ENCODE assay signal across 10 mouse cellular contexts in the genomic region with DNA sequence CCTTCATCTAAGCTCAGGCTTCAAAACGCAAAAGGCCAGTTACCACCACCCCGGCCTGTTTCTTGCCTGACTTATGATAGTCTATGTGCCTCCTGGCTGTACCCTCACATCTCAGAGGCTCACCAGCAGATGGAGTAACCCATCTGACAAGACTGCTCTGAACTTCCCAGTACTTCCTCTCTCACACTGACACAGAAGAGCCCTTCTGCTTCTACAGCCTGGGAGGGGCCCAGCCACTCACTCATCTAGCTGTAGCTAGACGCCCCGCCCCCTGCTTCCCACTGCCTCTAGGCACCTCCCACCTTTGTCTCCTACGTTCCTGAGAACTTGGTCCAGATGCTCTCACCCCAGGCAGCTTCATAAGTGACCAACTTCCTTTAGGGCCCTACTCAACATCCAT. TPM values are rescaled to one million over a fixed set of nuclear protein-coding genes. Genes with fewer than 3 reads are reported as not detected.
DNase-seq lines count a peak whose midpoint lies in the region; ATAC-seq lines count a peak whose summit lies in the region.
"Had no signal": no experiment of that assay in that cellular context is flagged by ENCODE, and none has a peak within 500 bp of the region (broad histone marks: within the 10 kb centered on the region; RNA-seq: fewer than 3 reads in every experiment).

No protein-coding gene starts in this region.

- WGBS in neural tube, embryonic 11.5 days = 27% methylated on average over 5 of the region's 5 CpGs
- WGBS in intestine, embryonic 15.5 days = 25% methylated on average over 5 of the region's 5 CpGs

- peak; percentile 42; the same call in 1 of the 2 replicates for ATAC-seq in neural tube, embryonic 11.5 days (ENCODE audit: insufficient read depth, low FRiP score, low TSS enrichment)
- ATAC-seq in intestine, embryonic 15.5 days = peak; percentile 62; the same call in 1 of the 2 replicates
- ATAC-seq in megakaryocyte-erythroid progenitor cell, adult 5-6 weeks (replicated peaks; ENCODE audit: low FRiP score, low TSS enrichment, poor library complexity, severe bottlenecking) = peak; percentile 42; the same call in 1 of the 2 replicates

- H3K9me3 ChIP-seq in neural tube, embryonic 11.5 days (ENCODE audit: control insufficient read depth, low read length) = no peaks in the 10 kb centered on the region
- no peaks in the 10 kb centered on the region for H3K9me3 ChIP-seq in intestine, embryonic 15.5 days
- H3K9me3 ChIP-seq: liver, embryonic 15.5 days had no signal

- peak; percentile 21 for DNase-seq in adrenal gland, postnatal 14 days
- no peak for DNase-seq in adrenal gland, postnatal 25 days
- DNase-seq in neural tube, embryonic 11.5 days (ENCODE audit: low spot score) = peak; percentile 52
- DNase-seq in neural tube, embryonic 10.5 days (ENCODE audit: extremely low spot score, low spot score) = no peak
- no peak for DNase-seq in gastrocnemius, postnatal 25 days
- DNase-seq in cerebellum, adult 9-11 months = no peak

- no peak overlapping the region for H3K4me2 ChIP-seq in neural tube, embryonic 11.5 days (ENCODE audit: low read depth)
- no peak overlapping the region for H3K4me2 ChIP-seq in intestine, embryonic 15.5 days (replicated peaks)
- H3K4me2 ChIP-seq: liver, embryonic 15.5 days had no signal

- no peaks in the 10 kb centered on the region for H3K36me3 ChIP-seq in neural tube, embryonic 11.5 days (ENCODE audit: control insufficient read depth, insufficient read depth, low read length)
- H3K36me3 ChIP-seq in intestine, embryonic 15.5 days = no peaks in the 10 kb centered on the region
- H3K36me3 ChIP-seq: liver, embryonic 15.5 days had no signal

- H3K4me3 ChIP-seq in neural tube, embryonic 11.5 days (ENCODE audit: low read depth, low read length) = no peak overlapping the region
- no peak overlapping the region for H3K4me3 ChIP-seq in intestine, embryonic 15.5 days (replicated peaks)
- H3K4me3 ChIP-seq: liver, embryonic 15.5 days had no signal

- H3K27me3 ChIP-seq in neural tube, embryonic 11.5 days (ENCODE audit: control insufficient read depth, insufficient read depth, low read length) = peaks cover 8% of the 10 kb centered on the region; the same call in 1 of the 2 replicates
- H3K27me3 ChIP-seq in intestine, embryonic 15.5 days (replicated peaks) = peaks cover 15% of the 10 kb centered on the region

- no peak overlapping the region for H3K27ac ChIP-seq in neural tube, embryonic 11.5 days (ENCODE audit: low read depth, low read length)
- no peak overlapping the region for H3K27ac ChIP-seq in intestine, embryonic 15.5 days
- H3K27ac ChIP-seq: liver, embryonic 15.5 days had no signal

- H3K9ac ChIP-seq in neural tube, embryonic 11.5 days (ENCODE audit: low read length) = no peak overlapping the region
- H3K9ac ChIP-seq in intestine, embryonic 15.5 days = no peak overlapping the region
- H3K9ac ChIP-seq: liver, embryonic 15.5 days had no signal

- H3K4me1 ChIP-seq in neural tube, embryonic 11.5 days (ENCODE audit: control insufficient read depth, insufficient read depth, low read length) = peaks cover 4% of the 10 kb centered on the region; the same call in 1 of the 2 replicates
- peaks cover 8% of the 10 kb centered on the region for H3K4me1 ChIP-seq in intestine, embryonic 15.5 days (replicated peaks)

RNA-seq across cellular contexts. Expression of gene Tbc1d30, which starts 45.6 kb away (rescaled TPM):
- 3.9 and 4.2 TPM in 2 replicates for total RNA-seq in adrenal gland, postnatal 14 days (2021)
- 9.6 and 11.0 TPM in 2 replicates for total RNA-seq in adrenal gland, postnatal 25 days (2021)
- 4.1 and 5.3 TPM in 2 replicates for polyA plus RNA-seq in neural tube, embryonic 11.5 days (2014; fragmentation: Nextera tagmentation; extraction: Ambion mirVana)
- polyA plus RNA-seq in intestine, embryonic 15.5 days (2015; fragmentation: Nextera tagmentation; extraction: Ambion mirVana) = 3.5 and 4.5 TPM in 2 replicates
- 0.57 TPM in 1 of 2 replicates, not detected in the other for total RNA-seq in megakaryocyte-erythroid progenitor cell, adult 5-6 weeks (2014; fragmentation: Nextera tagmentation)
- 0.57 TPM in 1 of 2 replicates, not detected in the other for total RNA-seq in megakaryocyte-erythroid progenitor cell, adult 5-6 weeks (2017)
- under 1 TPM; 0.13 to 0.38 TPM for total RNA-seq in gastrocnemius, postnatal 25 days (2021)
- polyA plus RNA-seq: C2C12 had no signal

RNA-seq across cellular contexts. Expression of gene Gns, which starts 59.4 kb away (rescaled TPM):
- 126 and 138 TPM in 2 replicates for total RNA-seq in adrenal gland, postnatal 14 days (2021)
- 194 and 195 TPM in 2 replicates for total RNA-seq in adrenal gland, postnatal 25 days (2021)
- 52.5 and 53.5 TPM in 2 replicates for polyA plus RNA-seq in neural tube, embryonic 11.5 days (2014; fragmentation: Nextera tagmentation; extraction: Ambion mirVana)
- 41.4 and 42.4 TPM in 2 replicates for polyA plus RNA-seq in intestine, embryonic 15.5 days (2015; fragmentation: Nextera tagmentation; extraction: Ambion mirVana)
- 21.9 and 33.9 TPM in 2 replicates for total RNA-seq in megakaryocyte-erythroid progenitor cell, adult 5-6 weeks (2014; fragmentation: Nextera tagmentation)
- total RNA-seq in megakaryocyte-erythroid progenitor cell, adult 5-6 weeks (2017) = 17.3 and 23.7 TPM in 2 replicates
- 10 to 100 TPM; 27.1 to 30.5 TPM for total RNA-seq in gastrocnemius, postnatal 25 days (2021)

Comparison
In these comparisons a context has a peak if more than half of its experiments do, and no peak if none do; other contexts are left out.
1. DNase-seq: peak in adrenal gland, postnatal 14 days (single experiment) and neural tube, embryonic 11.5 days (single experiment); none in adrenal gland, postnatal 25 days (single experiment), neural tube, embryonic 10.5 days (single experiment), gastrocnemius, postnatal 25 days (single experiment) and cerebellum, adult 9-11 months (single experiment).
2. Peak in every context shown above with its lines, with median percentiles within 50 percentile points of each other: ATAC-seq.